Mouse (Mus musculus): Measurements from ENCODE around the gene Dync1li1. TPM values are rescaled to one million over a fixed set of nuclear protein-coding genes. Genes with fewer than 3 reads are reported as not detected.

Gene Dync1li1
- polyA plus RNA-seq, 1 experiment from 2014 or later, result 56.5 TPM

- no peak overlapping the region for H3K9ac ChIP-seq
- ATAC-seq (ENCODE audit: insufficient number of reproducible peaks, low FRiP score, low TSS enrichment, low read depth), result no peak
- H3K36me3 ChIP-seq, result peaks cover 57% of the 10 kb centered on the region
- H3K4me3 ChIP-seq, result no peak overlapping the region
- no peak overlapping the region for H3K4me2 ChIP-seq
- no peak overlapping the region for H3K27ac ChIP-seq
- no peaks in the 10 kb centered on the region for H3K4me1 ChIP-seq
- no peaks in the 10 kb centered on the region for H3K27me3 ChIP-seq
- 86% methylated on average over 4 of the region's 4 CpGs for WGBS
- H3K9me3 ChIP-seq, result no peaks in the 10 kb centered on the region
These were observed 71.3 kb downstream of the Dync1li1 start for GRCm38 (mm10) chr9:114759886-114760285.

- ATAC-seq (ENCODE audit: insufficient number of reproducible peaks, low FRiP score, low TSS enrichment, low read depth), result no peak
- H3K9me3 ChIP-seq, result no peaks in the 10 kb centered on the region
- H3K27me3 ChIP-seq, result no peaks in the 10 kb centered on the region
- no peak overlapping the region for H3K9ac ChIP-seq
- H3K36me3 ChIP-seq, result peaks cover 52% of the 10 kb centered on the region
- no peak overlapping the region for H3K4me3 ChIP-seq
- H3K4me2 ChIP-seq, result no peak overlapping the region
- no peak overlapping the region for H3K27ac ChIP-seq
- 84% methylated on average over 5 of the region's 5 CpGs for WGBS
- H3K4me1 ChIP-seq, result no peaks in the 10 kb centered on the region
These were observed 71.8 kb downstream of the Dync1li1 start for GRCm38 (mm10) chr9:114760353-114760752.

GRCm38 (mm10) chr9:114761848-114762247 lies 73.3 kb downstream of the Dync1li1 start:
- no peak for ATAC-seq (ENCODE audit: insufficient number of reproducible peaks, low FRiP score, low TSS enrichment, low read depth)
- H3K4me3 ChIP-seq, result no peak overlapping the region
- no peak overlapping the region for H3K9ac ChIP-seq
- peaks cover 3% of the 10 kb centered on the region for H3K4me1 ChIP-seq
- no peak overlapping the region for H3K4me2 ChIP-seq
- H3K36me3 ChIP-seq, result peaks cover 48% of the 10 kb centered on the region
- no peaks in the 10 kb centered on the region for H3K27me3 ChIP-seq
- no peak overlapping the region for H3K27ac ChIP-seq
- H3K9me3 ChIP-seq, result no peaks in the 10 kb centered on the region
- WGBS, result 70% methylated on average over 11 of the region's 11 CpGs

- 63% methylated on average over 13 of the region's 13 CpGs for WGBS
- peaks cover 18% of the 10 kb centered on the region for H3K4me1 ChIP-seq
- H3K27me3 ChIP-seq, result no peaks in the 10 kb centered on the region
- H3K9me3 ChIP-seq, result no peaks in the 10 kb centered on the region
- H3K4me2 ChIP-seq, result no peak overlapping the region
- H3K4me3 ChIP-seq, result no peak overlapping the region
- no peak overlapping the region for H3K9ac ChIP-seq
- H3K36me3 ChIP-seq, result peaks cover 39% of the 10 kb centered on the region
- ATAC-seq (ENCODE audit: insufficient number of reproducible peaks, low FRiP score, low TSS enrichment, low read depth), result no peak
- H3K27ac ChIP-seq, result no peak overlapping the region
These were observed 74.8 kb downstream of the Dync1li1 start for GRCm38 (mm10) chr9:114763341-114763740.

- H3K36me3 ChIP-seq, result peaks cover 9% of the 10 kb centered on the region; the same call in 1 of the 2 replicates
- H3K9me3 ChIP-seq, result no peaks in the 10 kb centered on the region
- peak overlapping the region; percentile 1; the same call in 1 of the 2 replicates for H3K4me2 ChIP-seq
- peaks cover 20% of the 10 kb centered on the region for H3K4me1 ChIP-seq
- peak overlapping the region; percentile 83 for H3K27ac ChIP-seq
- WGBS, result 27% methylated on average over 13 of the region's 13 CpGs
- no peak overlapping the region for H3K9ac ChIP-seq
- no peaks in the 10 kb centered on the region for H3K27me3 ChIP-seq
- peak; percentile 53 for ATAC-seq (ENCODE audit: insufficient number of reproducible peaks, low FRiP score, low TSS enrichment, low read depth)
- H3K4me3 ChIP-seq, result no peak overlapping the region
These were observed 78.4 kb downstream of the Dync1li1 start for GRCm38 (mm10) chr9:114767030-114767429.

- Histone ChIP-seq H3K9me3 (no peaks in the 10 kb centered on the region), H3K4me2 (0 out of 2 replicates have a peak overlapping the region, but pooled peaks have one; percentile 1), H3K27ac (peak overlapping the region; percentile 83), H3K9ac (0 out of 2 replicates have a peak overlapping the region, but pooled peaks have one; percentile 23), H3K4me3 (no peak overlapping the region), H3K36me3 (peaks cover 13% of the 10 kb centered on the region; the same call in 1 of the 2 replicates), H3K4me1 (peaks cover 20% of the 10 kb centered on the region), H3K27me3 (no peaks in the 10 kb centered on the region)
- ATAC-seq (ENCODE audit: insufficient number of reproducible peaks, low FRiP score, low TSS enrichment, low read depth), result no peak
- WGBS, result 36% methylated on average over 2 of the region's 2 CpGs
These were observed 78.9 kb downstream of the Dync1li1 start for GRCm38 (mm10) chr9:114767507-114767906.

GRCm38 (mm10) chr9:114768066-114768465 lies 79.5 kb downstream of the Dync1li1 start:
- Histone ChIP-seq H3K9ac (no peak overlapping the region), H3K36me3 (peaks cover 14% of the 10 kb centered on the region; the same call in 1 of the 2 replicates), H3K9me3 (no peaks in the 10 kb centered on the region), H3K4me3 (no peak overlapping the region), H3K4me2 (no peak overlapping the region), H3K4me1 (peaks cover 20% of the 10 kb centered on the region), H3K27ac (peak overlapping the region; percentile 83), H3K27me3 (no peaks in the 10 kb centered on the region)
- 54% methylated on average over 10 of the region's 10 CpGs for WGBS
- 0 out of 2 replicates have a peak, but pooled peaks have one; percentile 11 for ATAC-seq (ENCODE audit: insufficient number of reproducible peaks, low FRiP score, low TSS enrichment, low read depth)

GRCm38 (mm10) chr9:114770224-114770623 lies 81.6 kb downstream of the Dync1li1 start:
- no peak overlapping the region for H3K4me2 ChIP-seq
- 84% methylated on average over 4 of the region's 4 CpGs for WGBS

GRCm38 (mm10) chr9:114771565-114771964 lies 83.0 kb downstream of the Dync1li1 start:
- no peaks in the 10 kb centered on the region for H3K9me3 ChIP-seq
- WGBS, result 79% methylated on average over 7 of the region's 7 CpGs

More at GRCm38 (mm10) chr9:114770224-114770623, 81.6 kb downstream of the Dync1li1 start:
- Histone ChIP-seq H3K4me3 (no peak overlapping the region), H3K27me3 (no peaks in the 10 kb centered on the region), H3K9me3 (no peaks in the 10 kb centered on the region), H3K36me3 (peaks cover 10% of the 10 kb centered on the region; the same call in 1 of the 2 replicates), H3K9ac (no peak overlapping the region), H3K4me1 (peaks cover 29% of the 10 kb centered on the region), H3K27ac (no peak overlapping the region)
- ATAC-seq (ENCODE audit: insufficient number of reproducible peaks, low FRiP score, low TSS enrichment, low read depth), result no peak

More at GRCm38 (mm10) chr9:114771565-114771964, 83.0 kb downstream of the Dync1li1 start:
- Histone ChIP-seq H3K4me1 (peaks cover 38% of the 10 kb centered on the region), H3K4me3 (no peak overlapping the region), H3K4me2 (no peak overlapping the region), H3K9ac (no peak overlapping the region), H3K27ac (no peak overlapping the region), H3K36me3 (peaks cover 10% of the 10 kb centered on the region; the same call in 1 of the 2 replicates), H3K27me3 (no peaks in the 10 kb centered on the region)
- ATAC-seq (ENCODE audit: insufficient number of reproducible peaks, low FRiP score, low TSS enrichment, low read depth), result no peak

Other genes with a start within 250 kb of the Dync1li1 start
- 4.5 and 5.7 TPM in 2 replicates for gene Ccr4, start 183.9 kb upstream of the Dync1li1 start, polyA plus RNA-seq (2015; fragmentation: Nextera tagmentation; extraction: Ambion mirVana)
- gene C130032M10Rik, start 173.1 kb upstream of the Dync1li1 start, polyA plus RNA-seq (2015; fragmentation: Nextera tagmentation; extraction: Ambion mirVana), result 5.5 and 6.6 TPM in 2 replicates
- 0.24 and 0.27 TPM in 2 replicates for gene Trim71, start 124.4 kb upstream of the Dync1li1 start, polyA plus RNA-seq (2015; fragmentation: Nextera tagmentation; extraction: Ambion mirVana)
- 60.9 and 61.3 TPM in 2 replicates for gene Cnot10, start 48.6 kb upstream of the Dync1li1 start, polyA plus RNA-seq (2015; fragmentation: Nextera tagmentation; extraction: Ambion mirVana)
- gene Cmtm6, start 42.3 kb downstream of the Dync1li1 start, polyA plus RNA-seq (2015; fragmentation: Nextera tagmentation; extraction: Ambion mirVana), result 49.5 and 51.5 TPM in 2 replicates
- 119 and 126 TPM in 2 replicates for gene Cmtm7, start 93.1 kb downstream of the Dync1li1 start, polyA plus RNA-seq (2015; fragmentation: Nextera tagmentation; extraction: Ambion mirVana)
- 20.6 and 21.8 TPM in 2 replicates for gene Cmtm8, start 155.4 kb downstream of the Dync1li1 start, polyA plus RNA-seq (2015; fragmentation: Nextera tagmentation; extraction: Ambion mirVana)
- 10.8 and 12.5 TPM in 2 replicates for gene Gpd1l, start 245.2 kb downstream of the Dync1li1 start, polyA plus RNA-seq (2015; fragmentation: Nextera tagmentation; extraction: Ambion mirVana)

Measured in limb, embryonic 15.5 days (tissue).